Mouse (Mus musculus) limb, embryonic 13.5 days (tissue): ENCODE results near the gene Otos. TPM values are rescaled to one million over a fixed set of nuclear protein-coding genes. Genes with fewer than 3 reads are reported as not detected.

ENCODE experiments used
- polyA plus RNA-seq: library from polyadenylated mRNA; unstranded; fragments of >200 nt; fragmentation: Nextera tagmentation; extraction: Ambion mirVana; gene quantifications from 2 replicates; pipeline ENCODE4 v1.2.1, GENCODE M21; 2015

Otos gene
- polyA plus RNA-seq, 1 experiment from 2014 or later, result not detected

Other genes with a start within 250 kb of the Otos start
- gene Ndufa10, start 175.0 kb downstream of the Otos start, polyA plus RNA-seq, result 279 and 287 TPM in 2 replicates
- gene Olfr1416, start 163.7 kb downstream of the Otos start, polyA plus RNA-seq, result not detected in 2 replicates
- not detected in 2 replicates for gene Olfr1415, start 152.7 kb downstream of the Otos start, polyA plus RNA-seq
- gene Olfr1414, start 130.2 kb downstream of the Otos start, polyA plus RNA-seq, result not detected in 2 replicates
- not detected in 2 replicates for gene Olfr1413, start 77.5 kb downstream of the Otos start, polyA plus RNA-seq
- not detected in 2 replicates for gene Olfr1412, start 63.1 kb downstream of the Otos start, polyA plus RNA-seq
- not detected in 2 replicates for gene Olfr1411, start 54.4 kb downstream of the Otos start, polyA plus RNA-seq
- gene Olfr1410, start 43.1 kb downstream of the Otos start, polyA plus RNA-seq, result not detected in 2 replicates
- gene Olfr12, start 31.1 kb downstream of the Otos start, polyA plus RNA-seq, result not detected in 2 replicates
- 386 and 414 TPM in 2 replicates for gene Cops9, start 6.9 kb downstream of the Otos start, polyA plus RNA-seq
- gene Gpc1, start 182.8 kb upstream of the Otos start, polyA plus RNA-seq, result 67.7 and 71.4 TPM in 2 replicates